Mouse (Mus musculus): ENCODE results near the gene Gabarap. TPM values are rescaled to one million over a fixed set of nuclear protein-coding genes. Genes with fewer than 3 reads are reported as not detected.

The Gabarap gene
- polyA plus RNA-seq, 1 experiment from 2014 or later: 459 TPM

- Histone ChIP-seq H3K27ac (0 out of 2 replicates have a peak overlapping the region, but pooled peaks have one; percentile 54), H3K9ac (no peak overlapping the region), H3K36me3 (peaks cover 11% of the 10 kb centered on the region; the same call in 1 of the 2 replicates), H3K4me3 (replicated peaks) (no peak overlapping the region), H3K4me1 (peaks cover 33% of the 10 kb centered on the region), H3K4me2 (peak overlapping the region; percentile 76), H3K27me3 (replicated peaks) (no peaks in the 10 kb centered on the region), H3K9me3 (no peaks in the 10 kb centered on the region)
- ATAC-seq (ENCODE audit: insufficient read depth, low FRiP score, low read depth): no peak
- WGBS: 43% methylated on average over 7 of the region's 7 CpGs
These were observed 26.3 kb downstream of the Gabarap start for GRCm38 (mm10) chr11:70017199-70017767.

- peaks cover 33% of the 10 kb centered on the region for H3K4me1 ChIP-seq
- H3K27me3 ChIP-seq (replicated peaks): no peaks in the 10 kb centered on the region
- H3K36me3 ChIP-seq: 0 out of 2 replicates have a peak, but pooled peaks cover 6% of the 10 kb centered on the region
- H3K27ac ChIP-seq: peak overlapping the region; percentile 88
- no peaks in the 10 kb centered on the region for H3K9me3 ChIP-seq
- under 1% methylated on average over 25 of the region's 25 CpGs for WGBS
- peak overlapping the region; percentile 76 for H3K9ac ChIP-seq
- H3K4me3 ChIP-seq (replicated peaks): peak overlapping the region; percentile 61
- peak overlapping the region; percentile 76 for H3K4me2 ChIP-seq
- no peak for ATAC-seq (ENCODE audit: insufficient read depth, low FRiP score, low read depth)
These were observed 27.4 kb downstream of the Gabarap start for GRCm38 (mm10) chr11:70018131-70018990.

DNA sequence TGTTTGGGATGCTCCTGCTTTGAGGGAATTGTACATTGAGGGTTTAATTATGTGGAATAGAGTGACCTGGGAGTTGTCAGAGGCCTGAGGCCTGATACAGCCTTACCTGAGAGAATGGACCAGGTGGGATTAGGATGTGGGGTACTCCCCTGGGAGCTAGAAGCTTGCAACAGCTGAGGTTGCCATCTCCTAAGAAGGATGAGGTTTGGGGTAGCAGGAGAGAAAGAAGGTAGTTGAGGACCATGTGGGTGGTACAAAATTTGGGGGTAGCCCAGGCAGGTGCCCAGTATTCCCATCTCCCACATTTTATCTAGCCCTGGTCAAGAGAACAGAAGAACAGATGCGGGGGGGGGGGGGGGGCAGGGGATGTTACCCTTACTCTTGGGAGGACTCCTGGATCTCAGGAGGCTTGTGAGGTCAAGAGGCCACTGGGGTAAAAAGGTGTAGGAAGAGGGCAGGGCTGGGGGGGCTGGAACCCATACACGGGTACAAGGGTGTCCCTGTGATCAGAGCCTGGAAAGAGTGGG, 28.6 kb downstream of the Gabarap start:
- H3K9ac ChIP-seq: 0 out of 2 replicates have a peak overlapping the region, but pooled peaks have one; percentile 76
- H3K4me2 ChIP-seq: peak overlapping the region; percentile 76
- H3K4me1 ChIP-seq: peaks cover 32% of the 10 kb centered on the region
- H3K27ac ChIP-seq: peak overlapping the region; percentile 70
- no peaks in the 10 kb centered on the region for H3K9me3 ChIP-seq
- 19% methylated on average over 2 of the region's 2 CpGs for WGBS
- H3K36me3 ChIP-seq: no peaks in the 10 kb centered on the region
- ATAC-seq (ENCODE audit: insufficient read depth, low FRiP score, low read depth): no peak
- peak overlapping the region; percentile 61 for H3K4me3 ChIP-seq (replicated peaks)
- H3K27me3 ChIP-seq (replicated peaks): no peaks in the 10 kb centered on the region

DNA sequence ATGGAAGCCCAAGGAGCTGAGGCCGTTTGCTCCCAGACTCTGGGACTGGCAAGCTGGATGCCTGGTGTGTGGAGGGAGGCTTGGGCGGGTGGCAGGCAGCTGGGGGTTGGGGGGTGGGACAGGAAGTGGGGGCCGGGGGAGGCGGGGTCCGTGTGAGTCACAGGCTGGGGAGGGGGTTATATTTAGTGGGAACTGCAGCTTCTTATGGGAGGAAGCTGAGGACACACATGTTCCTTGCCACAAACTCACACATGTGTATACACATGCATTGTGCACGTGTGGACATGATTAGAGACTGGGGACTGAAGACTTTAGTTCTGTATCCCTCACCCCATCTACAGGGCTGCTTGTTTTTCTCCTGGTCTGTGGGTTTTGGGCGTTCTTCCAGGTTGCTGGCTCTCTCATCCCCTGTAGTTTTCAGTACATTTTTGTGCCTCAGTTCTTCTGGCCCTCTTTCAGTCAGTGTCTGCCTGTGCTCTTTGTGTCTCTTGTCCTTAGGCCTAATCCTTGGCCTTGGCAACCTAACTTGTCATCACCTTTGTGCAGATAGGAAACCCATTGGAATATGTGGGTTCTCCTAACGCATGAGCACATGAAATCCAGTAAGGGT, 29.2 kb downstream of the Gabarap start:
- H3K4me1 ChIP-seq: peaks cover 31% of the 10 kb centered on the region
- H3K27me3 ChIP-seq (replicated peaks): no peaks in the 10 kb centered on the region
- peak overlapping the region; percentile 61 for H3K4me3 ChIP-seq (replicated peaks)
- no peaks in the 10 kb centered on the region for H3K36me3 ChIP-seq
- 17% methylated on average over 8 of the region's 8 CpGs for WGBS
- H3K9ac ChIP-seq: no peak overlapping the region
- no peaks in the 10 kb centered on the region for H3K9me3 ChIP-seq
- no peak for ATAC-seq (ENCODE audit: insufficient read depth, low FRiP score, low read depth)
- H3K4me2 ChIP-seq: peak overlapping the region; percentile 76
- H3K27ac ChIP-seq: peak overlapping the region; percentile 70

DNA sequence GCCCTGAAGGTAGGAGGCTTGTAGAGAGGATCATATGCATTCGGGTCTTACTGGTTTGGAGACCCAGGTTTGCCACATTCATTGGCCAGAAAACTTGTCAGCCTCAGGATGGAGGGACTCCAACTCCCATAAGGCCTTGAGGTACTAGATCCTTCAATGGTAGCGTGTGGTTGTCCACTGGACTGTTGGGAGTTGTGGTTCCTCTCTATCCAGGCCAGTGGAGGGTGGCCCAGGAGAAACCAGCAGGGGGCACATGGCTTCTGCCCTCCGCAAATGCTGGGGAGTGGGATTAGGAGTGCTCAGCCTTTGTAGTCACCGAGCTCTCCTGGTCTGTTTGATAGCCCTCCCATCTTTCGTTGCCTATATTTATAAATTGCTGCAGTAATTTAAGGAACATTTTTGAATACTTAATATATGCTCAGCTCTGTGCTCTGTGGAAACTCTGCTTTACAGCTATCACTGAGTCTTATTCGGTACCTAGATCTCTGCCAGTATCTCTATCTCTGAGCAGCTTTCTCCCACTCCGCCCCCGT, 29.9 kb downstream of the Gabarap start:
- no peaks in the 10 kb centered on the region for H3K9me3 ChIP-seq
- H3K27me3 ChIP-seq (replicated peaks): no peaks in the 10 kb centered on the region
- H3K4me3 ChIP-seq (replicated peaks): peak overlapping the region; percentile 54
- peak overlapping the region; percentile 76 for H3K4me2 ChIP-seq
- peak; percentile 86 for ATAC-seq (ENCODE audit: insufficient read depth, low FRiP score, low read depth)
- H3K36me3 ChIP-seq: no peaks in the 10 kb centered on the region
- H3K9ac ChIP-seq: no peak overlapping the region
- WGBS: under 1% methylated on average over 8 of the region's 8 CpGs
- H3K27ac ChIP-seq: peak overlapping the region; percentile 70
- peaks cover 38% of the 10 kb centered on the region for H3K4me1 ChIP-seq

DNA sequence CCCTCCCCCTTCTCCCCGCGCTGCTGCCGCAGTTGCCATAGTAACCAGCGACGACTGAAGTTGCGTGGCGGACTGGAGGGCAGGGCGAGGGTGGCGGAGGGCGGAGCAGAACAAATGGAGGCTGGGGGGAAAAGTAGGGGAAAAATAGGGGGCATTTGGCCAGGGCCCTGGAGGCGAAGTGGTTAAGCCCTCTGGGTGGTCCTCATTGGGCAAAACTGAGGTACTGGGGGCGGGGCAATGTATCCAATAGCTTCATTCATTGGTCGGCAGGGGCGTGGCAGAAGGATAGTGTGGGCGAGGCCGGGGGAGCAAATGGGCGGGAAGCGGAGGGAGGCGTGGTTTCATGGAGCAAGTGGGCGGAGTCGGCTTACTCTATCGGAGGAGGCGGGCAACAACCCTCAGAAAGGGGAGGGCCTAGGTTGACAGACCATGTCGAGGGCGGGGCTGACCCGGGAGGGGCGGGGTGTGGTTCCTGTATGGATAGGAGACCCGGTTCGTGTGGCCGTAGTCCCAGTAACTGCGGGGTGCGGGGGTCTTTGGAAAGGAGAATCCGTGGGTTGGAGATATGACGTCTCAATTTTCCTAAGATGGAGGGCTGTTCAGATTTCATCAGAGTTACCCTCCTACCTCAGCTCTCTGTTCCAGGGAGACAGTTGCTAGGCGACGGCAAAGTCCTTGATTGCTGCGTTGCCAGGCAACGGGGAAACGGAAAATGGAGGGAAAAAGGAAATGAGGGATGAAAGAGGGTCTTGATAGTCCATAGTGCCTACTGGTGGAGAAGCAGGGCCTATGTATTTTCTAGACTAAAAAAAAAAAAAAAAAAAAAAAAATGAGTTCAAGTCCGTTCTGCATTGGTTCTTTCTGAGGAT, 30.6 kb downstream of the Gabarap start:
- Histone ChIP-seq H3K4me2 (peak overlapping the region; percentile 76), H3K27me3 (replicated peaks) (no peaks in the 10 kb centered on the region), H3K9me3 (no peaks in the 10 kb centered on the region), H3K4me1 (peaks cover 45% of the 10 kb centered on the region), H3K27ac (peak overlapping the region; percentile 70), H3K4me3 (replicated peaks) (peak overlapping the region; percentile 54), H3K9ac (no peak overlapping the region), H3K36me3 (no peaks in the 10 kb centered on the region)
- peak; percentile 78 for ATAC-seq (ENCODE audit: insufficient read depth, low FRiP score, low read depth)
- 2% methylated on average over 40 of the region's 40 CpGs for WGBS

DNA sequence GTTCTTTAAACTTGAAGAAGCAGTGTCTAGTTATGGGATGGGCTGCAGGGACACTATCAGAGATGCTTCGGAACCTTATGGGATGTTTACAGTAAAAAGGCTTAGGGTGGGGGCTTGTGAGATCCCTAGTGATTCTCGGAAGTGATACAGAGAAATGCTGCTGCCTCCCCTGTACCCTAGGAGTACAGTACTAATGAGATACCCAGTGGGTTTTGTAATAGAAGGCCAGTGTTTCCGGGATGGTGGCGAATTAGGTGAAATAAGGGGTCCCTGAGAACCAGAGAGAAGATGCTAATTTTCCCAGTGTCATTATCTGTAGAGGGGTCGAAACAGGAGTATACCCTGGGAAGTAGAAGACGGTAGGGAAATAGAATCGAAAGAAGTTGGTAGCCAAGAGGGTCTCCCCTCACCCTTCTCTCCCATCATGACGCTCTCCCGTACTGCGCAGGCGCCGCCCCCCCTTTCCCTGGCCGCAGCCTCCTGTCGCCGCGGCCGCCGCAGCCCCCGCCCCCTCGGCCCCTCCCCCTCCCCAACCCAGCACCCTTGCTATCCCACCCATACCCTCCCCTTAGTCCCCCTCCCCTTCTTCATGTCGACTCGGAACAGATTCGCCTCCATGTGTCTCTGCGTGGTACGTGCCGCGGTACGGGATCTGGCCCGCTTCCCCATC, 32.7 kb downstream of the Gabarap start:
- Histone ChIP-seq H3K9ac (0 out of 2 replicates have a peak overlapping the region, but pooled peaks have one; percentile 16), H3K4me1 (peaks cover 54% of the 10 kb centered on the region), H3K4me2 (peak overlapping the region; percentile 44), H3K36me3 (no peaks in the 10 kb centered on the region), H3K27ac (no peak overlapping the region), H3K9me3 (no peaks in the 10 kb centered on the region), H3K4me3 (replicated peaks) (peak overlapping the region; percentile 22), H3K27me3 (replicated peaks) (no peaks in the 10 kb centered on the region)
- 5% methylated on average over 19 of the region's 29 CpGs for WGBS
- no peak for ATAC-seq (ENCODE audit: insufficient read depth, low FRiP score, low read depth)

GRCm38 (mm10) chr11:70024151-70024514, 33.2 kb downstream of the Gabarap start:
- no peaks in the 10 kb centered on the region for H3K9me3 ChIP-seq
- WGBS: 13% methylated on average over 6 of the region's 6 CpGs
- no peaks in the 10 kb centered on the region for H3K27me3 ChIP-seq (replicated peaks)
- H3K27ac ChIP-seq: no peak overlapping the region
- ATAC-seq (ENCODE audit: insufficient read depth, low FRiP score, low read depth): no peak
- peak overlapping the region; percentile 44 for H3K4me2 ChIP-seq
- H3K4me3 ChIP-seq (replicated peaks): peak overlapping the region; percentile 22
- H3K36me3 ChIP-seq: no peaks in the 10 kb centered on the region
- H3K4me1 ChIP-seq: peaks cover 59% of the 10 kb centered on the region
- H3K9ac ChIP-seq: peak overlapping the region; percentile 16; the same call in 1 of the 2 replicates

- peak; percentile 70 for ATAC-seq (ENCODE audit: insufficient read depth, low FRiP score, low read depth)
- peaks cover 9% of the 10 kb centered on the region for H3K36me3 ChIP-seq
- H3K4me1 ChIP-seq: peaks cover 59% of the 10 kb centered on the region
- H3K9me3 ChIP-seq: no peaks in the 10 kb centered on the region
- 8% methylated on average over 19 of the region's 19 CpGs for whole genome bisulfite sequencing
- no peak overlapping the region for H3K9ac ChIP-seq
- no peaks in the 10 kb centered on the region for H3K27me3 ChIP-seq (replicated peaks)
- H3K27ac ChIP-seq: peak overlapping the region; percentile 57
- peak overlapping the region; percentile 40 for H3K4me3 ChIP-seq (replicated peaks)
- H3K4me2 ChIP-seq: peak overlapping the region; percentile 63
These were observed 35.7 kb downstream of the Gabarap start for GRCm38 (mm10) chr11:70026689-70027088.

GRCm38 (mm10) chr11:70027397-70027796, 36.5 kb downstream of the Gabarap start:
- Histone ChIP-seq H3K9ac (no peak overlapping the region), H3K27me3 (replicated peaks) (no peaks in the 10 kb centered on the region), H3K36me3 (peaks cover 12% of the 10 kb centered on the region), H3K9me3 (no peaks in the 10 kb centered on the region), H3K4me3 (replicated peaks) (peak overlapping the region; percentile 40), H3K4me1 (peaks cover 59% of the 10 kb centered on the region), H3K27ac (peak overlapping the region; percentile 57), H3K4me2 (peak overlapping the region; percentile 63)
- 46% methylated on average over 9 of the region's 9 CpGs for WGBS
- ATAC-seq (ENCODE audit: insufficient read depth, low FRiP score, low read depth): no peak

All from stomach, embryonic 15.5 days (tissue).